Mouse (Mus musculus) megakaryocyte, embryonic 14.5 days (primary cell): Measurements from ENCODE around the gene Arhgef26. TPM values are rescaled to one million over a fixed set of nuclear protein-coding genes. Genes with fewer than 3 reads are reported as not detected.

Source experiments
- H3K27me3 ChIP-seq: replicated peaks from 2 replicates; pipeline ENCODE3; 2012; ENCODE audit warnings: inconsistent platforms
- H3K36me3 ChIP-seq: replicated peaks from 2 replicates; pipeline ENCODE3; 2012; ENCODE audit warnings: low read length, inconsistent platforms, mixed read lengths
- H3K4me1 ChIP-seq: 2 replicates; pipeline ENCODE4 v1.6.1; 2012; ENCODE audit warnings: inconsistent platforms
- H3K4me3 ChIP-seq: replicated peaks from 2 replicates; pipeline ENCODE3; 2012; ENCODE audit warnings: moderate library complexity, mild to moderate bottlenecking, inconsistent platforms
- H3K9me3 ChIP-seq: 2 replicates; pipeline ENCODE4 v1.6.1; 2012; ENCODE audit warnings: inconsistent platforms
- FLI1 ChIP-seq: IDR thresholded peaks from 2 replicates; pipeline ENCODE4 v1.6.1; 2012; ENCODE audit warnings: low read length, inconsistent platforms, mixed read lengths
- GATA1 ChIP-seq: IDR thresholded peaks from 3 replicates; pipeline ENCODE4 v1.6.1; 2012; ENCODE audit warnings: mixed read lengths, low read length, inconsistent platforms, borderline replicate concordance
- polyA plus RNA-seq: library from polyadenylated mRNA; stranded (reverse); fragments of >175 nt; gene quantifications from 2 replicates; pipeline ENCODE4 v1.2.3, GENCODE M21; 2012; ENCODE audit warnings: low replicate concordance; ENCODE audit not compliant: insufficient read depth

Gene Arhgef26
- polyA plus RNA-seq, result not detected in 2 replicates

- H3K4me1 ChIP-seq, result peaks cover 16% of the 10 kb centered on the region
- TF ChIP-seq GATA1, result no peak
- no peak for TF ChIP-seq FLI1
- no peaks in the 10 kb centered on the region for H3K36me3 ChIP-seq
- H3K4me3 ChIP-seq, result peak within 1 kb of the TSS; percentile 90
- peaks cover 15% of the 10 kb centered on the region for H3K9me3 ChIP-seq
- H3K27me3 ChIP-seq, result peaks cover 46% of the 10 kb centered on the region
These were observed at the start of gene Arhgef26 for GRCm38 (mm10) chr3:62338044-62338443. Gene Arhgef26, plus strand, starts transcription at chr3:62338344.

DNA sequence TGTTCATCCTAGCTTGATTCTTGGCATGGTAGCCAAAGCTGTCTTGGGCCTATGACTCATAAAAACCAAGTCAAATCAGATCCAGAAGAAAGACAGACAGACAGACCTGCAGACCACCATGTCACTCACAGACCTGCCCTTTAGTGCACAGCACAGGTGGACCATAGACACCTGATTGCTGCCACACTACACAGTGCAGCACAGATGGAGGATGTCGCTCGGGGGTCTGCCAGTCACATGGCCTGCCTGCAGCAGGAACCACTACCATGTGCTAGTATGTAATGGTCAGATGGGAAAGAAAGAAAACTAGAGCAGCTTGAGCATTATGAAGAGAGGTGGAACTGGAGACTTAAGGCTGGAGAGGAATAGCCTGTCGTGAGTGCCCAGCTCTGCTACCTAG, 27.7 kb upstream of the Arhgef26 start:
- Histone ChIP-seq H3K9me3 (peaks cover 5% of the 10 kb centered on the region; the same call in 1 of the 2 replicates), H3K4me1 (no peaks in the 10 kb centered on the region), H3K36me3 (no peaks in the 10 kb centered on the region), H3K4me3 (no peak overlapping the region), H3K27me3 (no peaks in the 10 kb centered on the region)
- no peak for TF ChIP-seq GATA1
- no peak for TF ChIP-seq FLI1

GRCm38 (mm10) chr3:62311224-62311623, 26.9 kb upstream of the Arhgef26 start:
- H3K9me3 ChIP-seq, result peaks cover 5% of the 10 kb centered on the region; the same call in 1 of the 2 replicates
- H3K4me3 ChIP-seq, result no peak overlapping the region
- H3K36me3 ChIP-seq, result no peaks in the 10 kb centered on the region
- TF ChIP-seq FLI1 (no peak), GATA1 (no peak)
- H3K4me1 ChIP-seq, result no peaks in the 10 kb centered on the region
- no peaks in the 10 kb centered on the region for H3K27me3 ChIP-seq

GRCm38 (mm10) chr3:62324708-62325107, 13.4 kb upstream of the Arhgef26 start:
- H3K36me3 ChIP-seq, result no peaks in the 10 kb centered on the region
- H3K4me1 ChIP-seq, result no peaks in the 10 kb centered on the region
- H3K9me3 ChIP-seq, result no peaks in the 10 kb centered on the region
- TF ChIP-seq GATA1 (no peak), FLI1 (no peak)
- no peak overlapping the region for H3K4me3 ChIP-seq
- H3K27me3 ChIP-seq, result no peaks in the 10 kb centered on the region

DNA sequence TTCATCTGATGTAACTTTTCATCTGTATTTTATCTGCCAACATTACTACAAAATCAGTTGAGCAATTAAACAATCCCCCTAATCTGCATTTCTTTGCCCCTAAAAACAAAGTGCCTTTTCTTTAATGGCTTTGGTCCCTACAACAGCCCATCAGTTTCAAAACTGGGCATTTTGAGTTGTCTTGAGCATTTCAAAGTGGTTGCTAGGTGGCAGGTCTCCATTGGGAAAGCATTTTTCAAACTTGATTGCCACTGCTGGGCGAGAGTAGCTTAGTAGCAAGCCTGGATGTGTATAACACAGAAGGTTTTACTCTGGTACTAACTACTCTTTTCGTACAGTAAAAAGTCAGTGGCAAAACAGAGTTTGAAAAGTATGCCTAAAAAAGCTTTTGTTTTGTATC, 10.2 kb upstream of the Arhgef26 start:
- TF ChIP-seq FLI1 (no peak), GATA1 (no peak)
- H3K4me3 ChIP-seq, result no peak overlapping the region
- H3K36me3 ChIP-seq, result no peaks in the 10 kb centered on the region
- H3K27me3 ChIP-seq, result no peaks in the 10 kb centered on the region
- H3K4me1 ChIP-seq, result no peaks in the 10 kb centered on the region
- no peaks in the 10 kb centered on the region for H3K9me3 ChIP-seq

GRCm38 (mm10) chr3:62338461-62338853, 313 bp downstream of the Arhgef26 start:
- no peak for TF ChIP-seq GATA1
- TF ChIP-seq FLI1, result no peak
- H3K36me3 ChIP-seq, result no peaks in the 10 kb centered on the region
- peak overlapping the region; percentile 90 for H3K4me3 ChIP-seq
- H3K27me3 ChIP-seq, result peaks cover 46% of the 10 kb centered on the region
- H3K4me1 ChIP-seq, result peaks cover 16% of the 10 kb centered on the region
- H3K9me3 ChIP-seq, result peaks cover 15% of the 10 kb centered on the region

GRCm38 (mm10) chr3:62338854-62339515, 841 bp downstream of the Arhgef26 start:
- peaks cover 16% of the 10 kb centered on the region for H3K4me1 ChIP-seq
- H3K4me3 ChIP-seq, result peak overlapping the region; percentile 90

GRCm38 (mm10) chr3:62339516-62340051, 1.4 kb downstream of the Arhgef26 start:
- peaks cover 16% of the 10 kb centered on the region for H3K4me1 ChIP-seq
- H3K9me3 ChIP-seq, result peaks cover 15% of the 10 kb centered on the region
- no peaks in the 10 kb centered on the region for H3K36me3 ChIP-seq
- peaks cover 46% of the 10 kb centered on the region for H3K27me3 ChIP-seq
- H3K4me3 ChIP-seq, result peak overlapping the region; percentile 90
- TF ChIP-seq FLI1, result no peak
- TF ChIP-seq GATA1, result no peak

More at GRCm38 (mm10) chr3:62338854-62339515, 841 bp downstream of the Arhgef26 start:
- peaks cover 15% of the 10 kb centered on the region for H3K9me3 ChIP-seq
- no peaks in the 10 kb centered on the region for H3K36me3 ChIP-seq
- peaks cover 46% of the 10 kb centered on the region for H3K27me3 ChIP-seq
- TF ChIP-seq FLI1, result no peak
- TF ChIP-seq GATA1, result no peak

- Histone ChIP-seq H3K4me1 (peaks cover 16% of the 10 kb centered on the region), H3K36me3 (no peaks in the 10 kb centered on the region), H3K4me3 (no peak overlapping the region), H3K9me3 (peaks cover 15% of the 10 kb centered on the region), H3K27me3 (peaks cover 46% of the 10 kb centered on the region)
- no peak for TF ChIP-seq GATA1
- TF ChIP-seq FLI1, result no peak
These were observed 2.1 kb downstream of the Arhgef26 start for GRCm38 (mm10) chr3:62340154-62340760.

DNA sequence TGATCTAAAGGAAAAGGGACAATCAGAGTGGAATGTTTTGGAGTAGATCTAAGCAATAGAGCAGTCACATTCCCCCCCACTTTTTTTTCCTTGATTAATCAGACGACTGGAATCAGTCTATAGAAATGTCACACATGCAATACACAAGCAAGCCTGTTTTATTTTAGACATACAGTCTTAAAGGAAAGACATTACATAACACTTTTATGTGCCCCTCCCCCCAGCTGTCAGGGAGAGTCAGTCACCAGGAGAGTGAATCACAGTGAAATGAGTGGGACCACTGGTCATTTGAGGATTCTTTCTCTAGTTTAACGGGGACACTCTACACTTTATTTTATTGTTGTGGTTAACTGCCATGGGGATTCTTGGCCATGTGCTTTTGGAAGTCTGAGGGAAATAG, 2.7 kb downstream of the Arhgef26 start:
- H3K36me3 ChIP-seq, result no peaks in the 10 kb centered on the region
- TF ChIP-seq GATA1, result no peak
- TF ChIP-seq FLI1, result no peak
- H3K4me3 ChIP-seq, result no peak overlapping the region
- H3K4me1 ChIP-seq, result peaks cover 16% of the 10 kb centered on the region
- peaks cover 15% of the 10 kb centered on the region for H3K9me3 ChIP-seq
- peaks cover 46% of the 10 kb centered on the region for H3K27me3 ChIP-seq
